Mouse (Mus musculus) stomach, embryonic 14.5 days (tissue): ENCODE measurements around the gene Mllt3. TPM values are rescaled to one million over a fixed set of nuclear protein-coding genes. Genes with fewer than 3 reads are reported as not detected.
A peak's percentile ranks its signal among the peaks of the same experiment; 100 is the strongest.

Experiments used
- ATAC-seq: fragments of 200-750 bp; cut with Nextera tagmentation; 2 replicates; pipeline ENCODE4 v1.8.0; 2017; ENCODE audit warnings: low read depth, moderate TSS enrichment; ENCODE audit not compliant: insufficient number of reproducible peaks, insufficient read depth, low FRiP score
- H3K27ac ChIP-seq: fragments of 300-500 bp; sonication (generic); 2 replicates; pipeline ENCODE4 v1.5.1; 2014; ENCODE audit warnings: mild to moderate bottlenecking, low read length, moderate library complexity, mixed read lengths
- H3K27me3 ChIP-seq: fragments of 300-500 bp; sonication (generic); 2 replicates; pipeline ENCODE4 v1.6.1; 2014; ENCODE audit warnings: low read length, control low read depth, mixed read lengths; ENCODE audit not compliant: control insufficient read depth, insufficient read depth
- H3K36me3 ChIP-seq: fragments of 300-500 bp; sonication (generic); 2 replicates; pipeline ENCODE4 v1.6.1; 2014; ENCODE audit warnings: mild to moderate bottlenecking, control low read depth, low read length, moderate library complexity, mixed read lengths; ENCODE audit not compliant: control insufficient read depth, insufficient read depth
- H3K4me1 ChIP-seq: fragments of 300-500 bp; sonication (generic); 2 replicates; pipeline ENCODE4 v1.6.1; 2014; ENCODE audit warnings: low read length, control low read depth, mixed read lengths; ENCODE audit not compliant: control insufficient read depth, insufficient read depth
- H3K4me2 ChIP-seq: fragments of 300-500 bp; sonication (generic); replicated peaks from 2 replicates; pipeline ENCODE4 v1.6.1; 2014; ENCODE audit warnings: low read depth, low read length, control low read depth
- H3K4me3 ChIP-seq: fragments of 300-500 bp; sonication (generic); 2 replicates; pipeline ENCODE4 v1.5.1; 2014; ENCODE audit warnings: low read depth, low read length, control low read depth
- H3K9ac ChIP-seq: fragments of 300-500 bp; sonication (generic); replicated peaks from 2 replicates; pipeline ENCODE4 v1.6.1; 2014; ENCODE audit warnings: low read depth, mild to moderate bottlenecking, control low read depth, low read length, moderate library complexity, mixed read lengths
- H3K9me3 ChIP-seq: fragments of 300-500 bp; sonication (generic); 2 replicates; pipeline ENCODE4 v1.6.1; 2016; ENCODE audit warnings: low read depth, low read length, control low read depth; ENCODE audit not compliant: control insufficient read depth
- WGBS: fragments of 180-500 bp; shearing (Covaris S2); extraction: QIAGEN DNeasy Blood & Tissue Kit; methylation state at CpG from one replicate; pipeline ENCODE4 v1.1.7; 2014; 5-methylcytosine and 5-hydroxymethylcytosine counted together
- polyA plus RNA-seq: library from polyadenylated mRNA; unstranded; fragments of >200 nt; fragmentation: Nextera tagmentation; extraction: Ambion mirVana; gene quantifications from 2 replicates; pipeline ENCODE4 v1.2.1, GENCODE M21; 2014

Gene Mllt3
- polyA plus RNA-seq, 1 experiment from 2014 or later = 43.1 TPM

- Histone ChIP-seq H3K27me3 (no peaks in the 10 kb centered on the region), H3K9ac (no peak overlapping the region), H3K4me3 (no peak overlapping the region), H3K27ac (no peak overlapping the region), H3K9me3 (no peaks in the 10 kb centered on the region), H3K36me3 (no peaks in the 10 kb centered on the region), H3K4me1 (0 out of 2 replicates have a peak, but pooled peaks cover 3% of the 10 kb centered on the region), H3K4me2 (no peak overlapping the region)
- 50% methylated on average over 1 of the region's 1 CpGs for WGBS
- no peak for ATAC-seq
These were observed 128.4 kb downstream of the Mllt3 start for GRCm38 (mm10) chr4:87904722-87905121.

GRCm38 (mm10) chr4:87902584-87902983, 130.6 kb downstream of the Mllt3 start:
- 82% methylated on average over 4 of the region's 4 CpGs for WGBS
- no peaks in the 10 kb centered on the region for H3K9me3 ChIP-seq

GRCm38 (mm10) chr4:87901166-87901565, 132.0 kb downstream of the Mllt3 start:
- no peak for ATAC-seq
- 41% methylated on average over 1 of the region's 1 CpGs for WGBS
- no peaks in the 10 kb centered on the region for H3K27me3 ChIP-seq
- H3K9me3 ChIP-seq = no peaks in the 10 kb centered on the region
- H3K27ac ChIP-seq = no peak overlapping the region
- H3K4me1 ChIP-seq = 0 out of 2 replicates have a peak, but pooled peaks cover 5% of the 10 kb centered on the region
- no peak overlapping the region for H3K4me2 ChIP-seq
- no peak overlapping the region for H3K4me3 ChIP-seq
- no peak overlapping the region for H3K9ac ChIP-seq
- H3K36me3 ChIP-seq = no peaks in the 10 kb centered on the region

More at GRCm38 (mm10) chr4:87902584-87902983, 130.6 kb downstream of the Mllt3 start:
- no peak overlapping the region for H3K4me2 ChIP-seq
- H3K27ac ChIP-seq = no peak overlapping the region
- H3K36me3 ChIP-seq = no peaks in the 10 kb centered on the region
- no peak overlapping the region for H3K9ac ChIP-seq
- H3K4me3 ChIP-seq = no peak overlapping the region
- no peaks in the 10 kb centered on the region for H3K27me3 ChIP-seq
- ATAC-seq = no peak
- 0 out of 2 replicates have a peak, but pooled peaks cover 5% of the 10 kb centered on the region for H3K4me1 ChIP-seq

- Histone ChIP-seq H3K36me3 (no peaks in the 10 kb centered on the region), H3K27me3 (no peaks in the 10 kb centered on the region), H3K9ac (no peak overlapping the region), H3K9me3 (no peaks in the 10 kb centered on the region), H3K4me2 (no peak overlapping the region), H3K4me3 (no peak overlapping the region), H3K27ac (no peak overlapping the region), H3K4me1 (no peaks in the 10 kb centered on the region)
- WGBS = 72% methylated on average over 3 of the region's 3 CpGs
- no peak for ATAC-seq
These were observed 139.7 kb downstream of the Mllt3 start for GRCm38 (mm10) chr4:87893498-87893897.

GRCm38 (mm10) chr4:87893012-87893411, 140.2 kb downstream of the Mllt3 start:
- WGBS = 75% methylated on average over 4 of the region's 4 CpGs
- Histone ChIP-seq H3K4me3 (no peak overlapping the region), H3K27ac (no peak overlapping the region), H3K9me3 (no peaks in the 10 kb centered on the region), H3K4me2 (no peak overlapping the region), H3K27me3 (no peaks in the 10 kb centered on the region), H3K4me1 (no peaks in the 10 kb centered on the region), H3K36me3 (no peaks in the 10 kb centered on the region), H3K9ac (no peak overlapping the region)
- no peak for ATAC-seq

- Histone ChIP-seq H3K9me3 (no peaks in the 10 kb centered on the region), H3K4me3 (no peak overlapping the region), H3K36me3 (no peaks in the 10 kb centered on the region), H3K27me3 (no peaks in the 10 kb centered on the region), H3K4me1 (peaks cover 5% of the 10 kb centered on the region; the same call in 1 of the 2 replicates), H3K4me2 (no peak overlapping the region), H3K27ac (no peak overlapping the region), H3K9ac (no peak overlapping the region)
- no peak for ATAC-seq
- WGBS = 75% methylated on average over 5 of the region's 5 CpGs
These were observed 149.8 kb downstream of the Mllt3 start for GRCm38 (mm10) chr4:87883225-87883875.

- Histone ChIP-seq H3K4me1 (peaks cover 5% of the 10 kb centered on the region; the same call in 1 of the 2 replicates), H3K27me3 (no peaks in the 10 kb centered on the region), H3K9ac (no peak overlapping the region), H3K36me3 (no peaks in the 10 kb centered on the region), H3K27ac (no peak overlapping the region), H3K9me3 (no peaks in the 10 kb centered on the region), H3K4me2 (no peak overlapping the region), H3K4me3 (no peak overlapping the region)
- peak; percentile 33; the same call in 1 of the 2 replicates for ATAC-seq
- WGBS = 100% methylated on average over 1 of the region's 1 CpGs
These were observed 151.2 kb downstream of the Mllt3 start for GRCm38 (mm10) chr4:87881995-87882394.

GRCm38 (mm10) chr4:87881583-87881982, 151.6 kb downstream of the Mllt3 start:
- no peaks in the 10 kb centered on the region for H3K9me3 ChIP-seq
- H3K4me2 ChIP-seq = no peak overlapping the region
- H3K4me3 ChIP-seq = no peak overlapping the region
- H3K9ac ChIP-seq = no peak overlapping the region
- H3K36me3 ChIP-seq = no peaks in the 10 kb centered on the region
- H3K27me3 ChIP-seq = no peaks in the 10 kb centered on the region
- 69% methylated on average over 2 of the region's 2 CpGs for WGBS
- ATAC-seq = peak; percentile 75
- peaks cover 5% of the 10 kb centered on the region; the same call in 1 of the 2 replicates for H3K4me1 ChIP-seq
- H3K27ac ChIP-seq = no peak overlapping the region; the same call in 1 of the 2 replicates

- Histone ChIP-seq H3K27ac (no peak overlapping the region), H3K4me2 (no peak overlapping the region), H3K9ac (no peak overlapping the region), H3K4me1 (peaks cover 5% of the 10 kb centered on the region; the same call in 1 of the 2 replicates), H3K4me3 (no peak overlapping the region), H3K36me3 (no peaks in the 10 kb centered on the region), H3K9me3 (no peaks in the 10 kb centered on the region), H3K27me3 (no peaks in the 10 kb centered on the region)
- 59% methylated on average over 2 of the region's 2 CpGs for WGBS
- ATAC-seq = no peak
These were observed 152.9 kb downstream of the Mllt3 start for GRCm38 (mm10) chr4:87880297-87880696.
